Mouse (Mus musculus) midbrain, embryonic 12.5 days (tissue): ENCODE measurements at regions not wholly inside any gene's neighbourhood (a gene's known extent, or its start where the extent isn't known, plus 50 kb on each side); places are given as distances from the start of the nearest gene placed in this dataset.

Experiments used
- ATAC-seq: fragments of 200-750 bp; cut with Nextera tagmentation; 2 replicates; pipeline ENCODE4 v1.8.0; 2017; ENCODE audit warnings: low read depth, moderate TSS enrichment, moderate library complexity; ENCODE audit not compliant: low FRiP score
- H3K27ac ChIP-seq: fragments of 300-500 bp; sonication (generic); replicated peaks from 2 replicates; pipeline ENCODE4 v1.5.1; 2016; ENCODE audit warnings: mild to moderate bottlenecking
- H3K27me3 ChIP-seq: fragments of 300-500 bp; sonication (generic); 2 replicates; pipeline ENCODE4 v1.6.1; 2016; ENCODE audit warnings: mild to moderate bottlenecking
- H3K36me3 ChIP-seq: fragments of 300-500 bp; sonication (generic); 2 replicates; pipeline ENCODE4 v1.6.1; 2016
- H3K4me1 ChIP-seq: fragments of 300-500 bp; sonication (generic); 2 replicates; pipeline ENCODE4 v1.6.1; 2016
- H3K4me2 ChIP-seq: fragments of 300-500 bp; sonication (generic); replicated peaks from 2 replicates; pipeline ENCODE4 v1.6.1; 2016; ENCODE audit warnings: mild to moderate bottlenecking, moderate library complexity
- H3K4me3 ChIP-seq: fragments of 300-500 bp; sonication (generic); 2 replicates; pipeline ENCODE4 v1.5.1; 2016; ENCODE audit warnings: mild to moderate bottlenecking
- H3K9ac ChIP-seq: fragments of 300-500 bp; sonication (generic); replicated peaks from 2 replicates; pipeline ENCODE4 v1.6.1; 2016; ENCODE audit warnings: mild to moderate bottlenecking, moderate library complexity
- H3K9me3 ChIP-seq: fragments of 300-500 bp; sonication (generic); 2 replicates; pipeline ENCODE4 v1.6.1; 2016; ENCODE audit warnings: mild to moderate bottlenecking
- WGBS: fragments of 180-500 bp; shearing (Covaris S2); methylation state at CpG from one replicate; pipeline ENCODE4 v1.1.7; 2016; 5-methylcytosine and 5-hydroxymethylcytosine counted together

GRCm38 (mm10) chr14:72817764-72818163 lies 108.0 kb upstream of the Fndc3a start:
- Histone ChIP-seq H3K9me3 (no peaks in the 10 kb centered on the region), H3K4me3 (no peak overlapping the region), H3K36me3 (no peaks in the 10 kb centered on the region), H3K27ac (no peak overlapping the region; the same call in 1 of the 2 replicates), H3K4me1 (peaks cover 14% of the 10 kb centered on the region), H3K9ac (no peak overlapping the region), H3K27me3 (peaks cover 9% of the 10 kb centered on the region; the same call in 1 of the 2 replicates), H3K4me2 (no peak overlapping the region)
- no peak for ATAC-seq
- WGBS, result 95% methylated on average over 5 of the region's 5 CpGs

GRCm38 (mm10) chr14:72816847-72817246 lies 107.0 kb upstream of the Fndc3a start:
- Histone ChIP-seq H3K36me3 (no peaks in the 10 kb centered on the region), H3K27ac (peak overlapping the region; percentile 65), H3K4me3 (no peak overlapping the region), H3K27me3 (peaks cover 9% of the 10 kb centered on the region; the same call in 1 of the 2 replicates), H3K9me3 (no peaks in the 10 kb centered on the region), H3K4me2 (peak overlapping the region; percentile 35), H3K4me1 (peaks cover 14% of the 10 kb centered on the region), H3K9ac (no peak overlapping the region)
- 12% methylated on average over 10 of the region's 10 CpGs for WGBS
- ATAC-seq, result peak; percentile 91

- 78% methylated on average over 2 of the region's 2 CpGs for WGBS
- Histone ChIP-seq H3K4me1 (no peaks in the 10 kb centered on the region), H3K27me3 (peaks cover 4% of the 10 kb centered on the region; the same call in 1 of the 2 replicates), H3K4me3 (no peak overlapping the region), H3K27ac (no peak overlapping the region), H3K4me2 (no peak overlapping the region), H3K9me3 (no peaks in the 10 kb centered on the region), H3K9ac (no peak overlapping the region), H3K36me3 (no peaks in the 10 kb centered on the region)
- no peak for ATAC-seq
Measured at GRCm38 (mm10) chr14:72809138-72809537, 99.3 kb upstream of the Fndc3a start.

GRCm38 (mm10) chr14:72807947-72808346 lies 98.1 kb upstream of the Fndc3a start:
- H3K4me1 ChIP-seq, result no peaks in the 10 kb centered on the region

GRCm38 (mm10) chr14:72807286-72807685 lies 97.5 kb upstream of the Fndc3a start:
- no peaks in the 10 kb centered on the region for H3K36me3 ChIP-seq
- 84% methylated on average over 7 of the region's 7 CpGs for WGBS
- ATAC-seq, result no peak
- H3K9ac ChIP-seq, result no peak overlapping the region
- no peak overlapping the region for H3K4me2 ChIP-seq
- no peaks in the 10 kb centered on the region for H3K4me1 ChIP-seq
- H3K27ac ChIP-seq, result no peak overlapping the region
- no peaks in the 10 kb centered on the region for H3K27me3 ChIP-seq
- H3K9me3 ChIP-seq, result no peaks in the 10 kb centered on the region
- H3K4me3 ChIP-seq, result no peak overlapping the region

More at GRCm38 (mm10) chr14:72807947-72808346, 98.1 kb upstream of the Fndc3a start:
- ATAC-seq, result no peak
- Histone ChIP-seq H3K27me3 (no peaks in the 10 kb centered on the region), H3K9me3 (no peaks in the 10 kb centered on the region), H3K4me3 (no peak overlapping the region), H3K27ac (no peak overlapping the region), H3K36me3 (no peaks in the 10 kb centered on the region), H3K4me2 (no peak overlapping the region), H3K9ac (no peak overlapping the region)
- WGBS, result 82% methylated on average over 3 of the region's 3 CpGs

GRCm38 (mm10) chr14:72806598-72806997 lies 96.8 kb upstream of the Fndc3a start:
- Histone ChIP-seq H3K9me3 (no peaks in the 10 kb centered on the region), H3K36me3 (no peaks in the 10 kb centered on the region), H3K9ac (no peak overlapping the region), H3K4me3 (no peak overlapping the region), H3K4me1 (no peaks in the 10 kb centered on the region), H3K4me2 (no peak overlapping the region), H3K27me3 (no peaks in the 10 kb centered on the region), H3K27ac (no peak overlapping the region)
- ATAC-seq, result no peak
- 92% methylated on average over 6 of the region's 6 CpGs for WGBS

GRCm38 (mm10) chr14:72803579-72803978 lies 93.8 kb upstream of the Fndc3a start:
- H3K4me3 ChIP-seq, result no peak overlapping the region
- H3K4me1 ChIP-seq, result no peaks in the 10 kb centered on the region
- H3K27me3 ChIP-seq, result no peaks in the 10 kb centered on the region
- no peak overlapping the region for H3K4me2 ChIP-seq
- H3K27ac ChIP-seq, result no peak overlapping the region
- H3K36me3 ChIP-seq, result no peaks in the 10 kb centered on the region
- no peak overlapping the region for H3K9ac ChIP-seq
- no peaks in the 10 kb centered on the region for H3K9me3 ChIP-seq
- no peak for ATAC-seq

- Histone ChIP-seq H3K9me3 (no peaks in the 10 kb centered on the region), H3K4me2 (no peak overlapping the region), H3K27ac (no peak overlapping the region), H3K27me3 (no peaks in the 10 kb centered on the region), H3K4me3 (no peak overlapping the region), H3K4me1 (no peaks in the 10 kb centered on the region), H3K36me3 (no peaks in the 10 kb centered on the region), H3K9ac (no peak overlapping the region)
- WGBS, result 80% methylated on average over 3 of the region's 3 CpGs
- ATAC-seq, result no peak
Measured at GRCm38 (mm10) chr14:72790654-72791053, 80.9 kb upstream of the Fndc3a start.

- no peaks in the 10 kb centered on the region for H3K4me1 ChIP-seq
- 78% methylated on average over 3 of the region's 3 CpGs for WGBS
- ATAC-seq, result no peak
Measured at GRCm38 (mm10) chr14:72786929-72787328, 77.1 kb upstream of the Fndc3a start.

GRCm38 (mm10) chr14:72783248-72783647 lies 73.4 kb upstream of the Fndc3a start:
- Histone ChIP-seq H3K27ac (no peak overlapping the region), H3K4me1 (no peaks in the 10 kb centered on the region), H3K4me2 (no peak overlapping the region), H3K27me3 (no peaks in the 10 kb centered on the region), H3K9ac (no peak overlapping the region), H3K36me3 (no peaks in the 10 kb centered on the region), H3K9me3 (no peaks in the 10 kb centered on the region), H3K4me3 (no peak overlapping the region)
- no peak for ATAC-seq
- WGBS, result 70% methylated on average over 9 of the region's 9 CpGs

More at GRCm38 (mm10) chr14:72786929-72787328, 77.1 kb upstream of the Fndc3a start:
- no peak overlapping the region for H3K4me3 ChIP-seq
- H3K9me3 ChIP-seq, result no peaks in the 10 kb centered on the region
- no peaks in the 10 kb centered on the region for H3K27me3 ChIP-seq
- H3K9ac ChIP-seq, result no peak overlapping the region
- H3K36me3 ChIP-seq, result no peaks in the 10 kb centered on the region
- no peak overlapping the region for H3K27ac ChIP-seq
- no peak overlapping the region for H3K4me2 ChIP-seq

GRCm38 (mm10) chr14:72779446-72779845 lies 69.6 kb upstream of the Fndc3a start:
- H3K27me3 ChIP-seq, result no peaks in the 10 kb centered on the region
- no peak overlapping the region for H3K27ac ChIP-seq
- no peak overlapping the region for H3K4me2 ChIP-seq
- no peak overlapping the region for H3K4me3 ChIP-seq
- ATAC-seq, result no peak
- H3K9me3 ChIP-seq, result no peaks in the 10 kb centered on the region
- WGBS, result 59% methylated on average over 4 of the region's 4 CpGs
- no peaks in the 10 kb centered on the region for H3K4me1 ChIP-seq
- no peaks in the 10 kb centered on the region for H3K36me3 ChIP-seq
- no peak overlapping the region for H3K9ac ChIP-seq

GRCm38 (mm10) chr14:72778756-72779155 lies 69.0 kb upstream of the Fndc3a start:
- Histone ChIP-seq H3K4me2 (no peak overlapping the region), H3K4me1 (no peaks in the 10 kb centered on the region), H3K9ac (no peak overlapping the region), H3K27ac (no peak overlapping the region), H3K27me3 (no peaks in the 10 kb centered on the region), H3K36me3 (no peaks in the 10 kb centered on the region), H3K9me3 (no peaks in the 10 kb centered on the region), H3K4me3 (no peak overlapping the region)
- WGBS, result 80% methylated on average over 6 of the region's 6 CpGs
- ATAC-seq, result no peak

- Histone ChIP-seq H3K9ac (no peak overlapping the region), H3K36me3 (no peaks in the 10 kb centered on the region), H3K4me3 (no peak overlapping the region), H3K27me3 (no peaks in the 10 kb centered on the region), H3K9me3 (no peaks in the 10 kb centered on the region), H3K27ac (no peak overlapping the region), H3K4me2 (no peak overlapping the region), H3K4me1 (no peaks in the 10 kb centered on the region)
- WGBS, result 87% methylated on average over 6 of the region's 6 CpGs
- no peak for ATAC-seq
Measured at GRCm38 (mm10) chr14:72777927-72778560, 68.2 kb upstream of the Fndc3a start.
